In genomic region chr9:5922526-5922925, GRCm38 (mm10) we compare ENCODE assay signal across 10 mouse cellular contexts.
"Had no signal": no experiment of that assay in that cellular context is flagged by ENCODE, and none has a peak within 500 bp of the region (broad histone marks: within the 10 kb centered on the region; RNA-seq: fewer than 3 reads in every experiment).

No protein-coding gene starts in this region.

- DNase-seq: left cerebral cortex, postnatal 4 days; liver; liver, embryonic 13.5 days; liver, postnatal 0 days; lung, adult 18-20 months; lung, adult 2 months; lung, embryonic 14.5 days; lung, postnatal 14 days; lung, postnatal 36 days; midbrain, embryonic 14.5 days had no signal
